Mouse (Mus musculus) liver, embryonic 13.5 days (tissue): ENCODE measurements around the gene Msgn1. TPM values are rescaled to one million over a fixed set of nuclear protein-coding genes. Genes with fewer than 3 reads are reported as not detected.

Source experiments
- ATAC-seq: fragments of 200-750 bp; cut with Nextera tagmentation; 2 replicates; pipeline ENCODE4 v1.8.0; 2017; ENCODE audit warnings: low read depth, mild to moderate bottlenecking, moderate number of reproducible peaks, moderate library complexity
- DNase-seq: peaks from one replicate; pipeline ENCODE4 v3.0.0; 2022
- H3K27ac ChIP-seq: fragments of 300-500 bp; sonication (generic); 2 replicates; pipeline ENCODE4 v1.5.1; 2015; ENCODE audit warnings: moderate library complexity, mild to moderate bottlenecking, inconsistent platforms
- H3K27me3 ChIP-seq: fragments of 300-500 bp; sonication (generic); 2 replicates; pipeline ENCODE4 v1.6.1; 2015; ENCODE audit warnings: mild to moderate bottlenecking, inconsistent platforms
- H3K36me3 ChIP-seq: fragments of 300-500 bp; sonication (generic); 2 replicates; pipeline ENCODE4 v1.6.1; 2015; ENCODE audit warnings: mild to moderate bottlenecking, inconsistent platforms
- H3K4me1 ChIP-seq: fragments of 300-500 bp; sonication (generic); replicated peaks from 2 replicates; pipeline ENCODE4 v1.6.1; 2015; ENCODE audit warnings: inconsistent platforms
- H3K4me2 ChIP-seq: fragments of 300-500 bp; sonication (generic); 2 replicates; pipeline ENCODE4 v1.6.1; 2015; ENCODE audit warnings: inconsistent platforms, mild to moderate bottlenecking, moderate library complexity
- H3K4me3 ChIP-seq: fragments of 300-500 bp; sonication (generic); replicated peaks from 2 replicates; pipeline ENCODE4 v1.5.1; 2015; ENCODE audit warnings: mild to moderate bottlenecking, inconsistent platforms
- H3K9ac ChIP-seq: fragments of 300-500 bp; sonication (generic); 2 replicates; pipeline ENCODE4 v1.6.1; 2015; ENCODE audit warnings: mild to moderate bottlenecking, inconsistent platforms
- H3K9me3 ChIP-seq: fragments of 300-500 bp; sonication (generic); replicated peaks from 2 replicates; pipeline ENCODE4 v1.6.1; 2016; ENCODE audit warnings: inconsistent platforms
- WGBS: fragments of 180-500 bp; shearing (Covaris S2); methylation state at CpG from one replicate; pipeline ENCODE4 v1.1.7; 2015; ENCODE audit not compliant: insufficient replicate concordance; 5-methylcytosine and 5-hydroxymethylcytosine counted together
- polyA plus RNA-seq: library from polyadenylated mRNA; unstranded; fragments of >200 nt; fragmentation: Nextera tagmentation; extraction: Ambion mirVana; gene quantifications from 2 replicates; pipeline ENCODE4 v1.2.1, GENCODE M21; 2015

The Msgn1 gene
- not detected in 2 replicates for polyA plus RNA-seq

GRCm38 (mm10) chr12:11208872-11209271 is at the start of gene Msgn1:
TSS of gene Msgn1 (minus strand) at chr12:11208972.
- Histone ChIP-seq H3K36me3 (no peaks in the 10 kb centered on the region), H3K9me3 (no peaks in the 10 kb centered on the region), H3K27me3 (no peaks in the 10 kb centered on the region), H3K9ac (no peak within 1 kb of the TSS), H3K4me2 (no peak within 1 kb of the TSS), H3K4me3 (no peak within 1 kb of the TSS), H3K27ac (no peak within 1 kb of the TSS), H3K4me1 (no peaks in the 10 kb centered on the region)
- ATAC-seq (no peak), DNase-seq (no peak)
- 35% methylated on average over 5 of the region's 5 CpGs for WGBS

- Histone ChIP-seq H3K4me1 (no peaks in the 10 kb centered on the region), H3K9ac (no peak overlapping the region), H3K27ac (no peak overlapping the region), H3K4me2 (no peak overlapping the region), H3K36me3 (peaks cover 63% of the 10 kb centered on the region), H3K9me3 (no peaks in the 10 kb centered on the region), H3K4me3 (no peak overlapping the region), H3K27me3 (no peaks in the 10 kb centered on the region)
- no peak for DNase-seq
- no peak for ATAC-seq
- WGBS = 74% methylated on average over 3 of the region's 3 CpGs
These were observed 41.5 kb upstream of the Msgn1 start for GRCm38 (mm10) chr12:11250322-11250721.

DNA sequence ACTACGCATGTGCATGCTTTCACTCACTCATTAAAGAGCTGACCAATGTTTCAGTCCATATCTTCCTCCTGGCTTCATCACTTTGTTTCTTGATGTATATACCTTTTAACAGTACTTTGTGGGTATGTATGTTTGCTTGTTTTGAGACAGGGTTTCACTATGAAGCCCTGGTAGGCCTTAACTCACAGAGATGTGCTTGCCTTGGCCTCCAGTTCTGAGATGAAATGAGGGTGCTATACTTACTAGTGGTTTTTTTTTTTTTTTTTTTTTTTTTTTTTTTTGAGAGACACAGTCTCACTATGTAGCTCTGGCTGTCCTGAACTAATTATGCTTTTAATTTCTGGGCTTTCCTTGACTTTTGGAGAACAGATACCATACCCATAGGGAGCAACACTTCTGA is 38.7 kb upstream of the Msgn1 start:
- no peaks in the 10 kb centered on the region for H3K4me1 ChIP-seq
- ATAC-seq (no peak), DNase-seq (no peak)
- no peaks in the 10 kb centered on the region for H3K9me3 ChIP-seq
- no peak overlapping the region for H3K27ac ChIP-seq
- H3K4me2 ChIP-seq = no peak overlapping the region
- 89% methylated on average over 1 of the region's 1 CpGs for WGBS
- H3K4me3 ChIP-seq = no peak overlapping the region
- H3K27me3 ChIP-seq = no peaks in the 10 kb centered on the region
- H3K9ac ChIP-seq = no peak overlapping the region
- H3K36me3 ChIP-seq = peaks cover 64% of the 10 kb centered on the region

DNA sequence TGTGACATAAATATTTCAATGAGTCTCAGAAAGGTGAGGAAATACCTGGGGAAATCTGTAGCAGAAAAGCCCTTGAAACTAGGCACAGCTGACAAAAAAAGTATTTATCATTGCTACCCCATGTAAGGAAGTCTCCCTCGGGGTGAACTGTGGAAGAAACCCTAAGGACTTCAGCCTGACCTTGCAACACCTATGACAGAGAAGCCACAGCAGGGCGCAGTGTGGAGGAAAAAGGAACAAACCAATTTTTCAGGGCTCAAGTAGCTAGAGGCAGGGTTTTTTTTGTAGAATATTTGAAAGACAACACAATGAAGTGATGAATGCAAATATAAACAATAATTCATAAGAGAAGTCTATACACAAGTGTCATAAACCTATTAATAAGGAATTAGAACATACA is 27.2 kb upstream of the Msgn1 start:
- Histone ChIP-seq H3K4me3 (no peak overlapping the region), H3K9me3 (no peaks in the 10 kb centered on the region), H3K36me3 (peaks cover 2% of the 10 kb centered on the region), H3K27ac (no peak overlapping the region), H3K9ac (no peak overlapping the region), H3K4me1 (no peaks in the 10 kb centered on the region), H3K4me2 (no peak overlapping the region), H3K27me3 (no peaks in the 10 kb centered on the region)
- 36% methylated on average over 2 of the region's 2 CpGs for WGBS
- no peak for ATAC-seq
- no peak for DNase-seq

DNA sequence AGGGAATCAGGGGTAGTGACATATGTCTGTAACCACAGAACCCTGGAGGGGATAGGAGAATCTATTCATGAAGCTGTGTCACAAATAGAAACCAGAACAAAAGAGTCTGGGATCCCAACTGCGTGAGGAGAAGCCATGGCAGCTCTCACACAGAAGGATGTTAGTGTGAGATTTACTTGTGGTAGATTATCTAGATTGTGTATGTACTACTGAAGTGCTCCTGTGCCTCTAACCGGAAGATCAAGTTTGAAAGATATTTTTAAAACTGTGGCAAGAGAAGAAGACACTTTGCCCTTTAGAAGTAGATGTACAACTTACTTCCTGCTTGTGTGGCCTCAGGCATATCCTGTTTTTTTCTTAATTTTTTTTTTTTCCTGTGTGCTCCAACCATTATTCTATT is 21.5 kb upstream of the Msgn1 start:
- H3K9me3 ChIP-seq = no peaks in the 10 kb centered on the region
- ATAC-seq (no peak), DNase-seq (no peak)
- 25% methylated on average over 2 of the region's 2 CpGs for WGBS
- no peak overlapping the region for H3K4me2 ChIP-seq
- no peak overlapping the region for H3K27ac ChIP-seq
- H3K9ac ChIP-seq = no peak overlapping the region
- H3K27me3 ChIP-seq = no peaks in the 10 kb centered on the region
- H3K4me1 ChIP-seq = no peaks in the 10 kb centered on the region
- H3K4me3 ChIP-seq = no peak overlapping the region
- no peaks in the 10 kb centered on the region for H3K36me3 ChIP-seq

GRCm38 (mm10) chr12:11226529-11227268 is 17.9 kb upstream of the Msgn1 start:
- WGBS = 47% methylated on average over 5 of the region's 5 CpGs
- DNase-seq (no peak), ATAC-seq (no peak)
- Histone ChIP-seq H3K27me3 (no peaks in the 10 kb centered on the region), H3K9ac (no peak overlapping the region), H3K4me3 (no peak overlapping the region), H3K9me3 (no peaks in the 10 kb centered on the region), H3K27ac (no peak overlapping the region), H3K4me1 (no peaks in the 10 kb centered on the region), H3K4me2 (no peak overlapping the region), H3K36me3 (no peaks in the 10 kb centered on the region)

GRCm38 (mm10) chr12:11226123-11226522 is 17.4 kb upstream of the Msgn1 start:
- WGBS = 35% methylated on average over 1 of the region's 1 CpGs
- no peak for DNase-seq
- no peaks in the 10 kb centered on the region for H3K36me3 ChIP-seq

GRCm38 (mm10) chr12:11224722-11225121 is 15.9 kb upstream of the Msgn1 start:
- no peak overlapping the region for H3K9ac ChIP-seq
- H3K27me3 ChIP-seq = no peaks in the 10 kb centered on the region
- 28% methylated on average over 5 of the region's 5 CpGs for WGBS
- no peaks in the 10 kb centered on the region for H3K36me3 ChIP-seq
- no peak for DNase-seq
- H3K4me1 ChIP-seq = no peaks in the 10 kb centered on the region
- H3K27ac ChIP-seq = no peak overlapping the region
- H3K4me2 ChIP-seq = no peak overlapping the region
- H3K4me3 ChIP-seq = no peak overlapping the region
- H3K9me3 ChIP-seq = no peaks in the 10 kb centered on the region
- ATAC-seq = no peak

More at GRCm38 (mm10) chr12:11226123-11226522, 17.4 kb upstream of the Msgn1 start:
- no peaks in the 10 kb centered on the region for H3K9me3 ChIP-seq
- H3K9ac ChIP-seq = no peak overlapping the region
- no peaks in the 10 kb centered on the region for H3K4me1 ChIP-seq
- ATAC-seq = no peak
- no peak overlapping the region for H3K4me2 ChIP-seq
- H3K4me3 ChIP-seq = no peak overlapping the region
- no peaks in the 10 kb centered on the region for H3K27me3 ChIP-seq
- H3K27ac ChIP-seq = no peak overlapping the region

GRCm38 (mm10) chr12:11223090-11223489 is 14.3 kb upstream of the Msgn1 start:
- H3K27ac ChIP-seq = no peak overlapping the region
- no peaks in the 10 kb centered on the region for H3K36me3 ChIP-seq
- ATAC-seq (no peak), DNase-seq (no peak)
- H3K4me2 ChIP-seq = no peak overlapping the region
- H3K4me3 ChIP-seq = no peak overlapping the region
- H3K9ac ChIP-seq = no peak overlapping the region
- H3K9me3 ChIP-seq = no peaks in the 10 kb centered on the region
- 59% methylated on average over 10 of the region's 10 CpGs for WGBS
- H3K27me3 ChIP-seq = no peaks in the 10 kb centered on the region
- no peaks in the 10 kb centered on the region for H3K4me1 ChIP-seq

DNA sequence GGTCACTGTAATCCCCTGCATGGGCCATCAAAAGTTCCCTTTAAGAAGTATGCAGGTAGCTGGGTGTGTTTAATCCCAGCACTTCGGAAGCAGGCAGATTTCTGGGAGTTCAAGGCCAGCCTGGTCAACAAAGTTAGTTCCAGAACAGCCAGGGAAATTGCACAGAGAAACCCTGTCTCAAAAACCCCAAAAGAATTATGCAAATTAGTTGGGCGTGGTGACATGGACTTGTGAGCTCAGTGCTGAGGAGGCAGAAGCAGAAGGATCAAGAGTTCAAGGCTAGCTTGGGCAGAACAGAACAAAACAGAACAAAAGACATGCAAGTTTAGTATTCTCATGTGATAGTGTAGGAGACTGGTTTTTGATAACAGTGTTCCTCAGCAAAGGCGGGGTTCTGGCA is 13.8 kb upstream of the Msgn1 start:
- WGBS = 51% methylated on average over 3 of the region's 3 CpGs
- DNase-seq = no peak
- H3K9me3 ChIP-seq = no peaks in the 10 kb centered on the region

DNA sequence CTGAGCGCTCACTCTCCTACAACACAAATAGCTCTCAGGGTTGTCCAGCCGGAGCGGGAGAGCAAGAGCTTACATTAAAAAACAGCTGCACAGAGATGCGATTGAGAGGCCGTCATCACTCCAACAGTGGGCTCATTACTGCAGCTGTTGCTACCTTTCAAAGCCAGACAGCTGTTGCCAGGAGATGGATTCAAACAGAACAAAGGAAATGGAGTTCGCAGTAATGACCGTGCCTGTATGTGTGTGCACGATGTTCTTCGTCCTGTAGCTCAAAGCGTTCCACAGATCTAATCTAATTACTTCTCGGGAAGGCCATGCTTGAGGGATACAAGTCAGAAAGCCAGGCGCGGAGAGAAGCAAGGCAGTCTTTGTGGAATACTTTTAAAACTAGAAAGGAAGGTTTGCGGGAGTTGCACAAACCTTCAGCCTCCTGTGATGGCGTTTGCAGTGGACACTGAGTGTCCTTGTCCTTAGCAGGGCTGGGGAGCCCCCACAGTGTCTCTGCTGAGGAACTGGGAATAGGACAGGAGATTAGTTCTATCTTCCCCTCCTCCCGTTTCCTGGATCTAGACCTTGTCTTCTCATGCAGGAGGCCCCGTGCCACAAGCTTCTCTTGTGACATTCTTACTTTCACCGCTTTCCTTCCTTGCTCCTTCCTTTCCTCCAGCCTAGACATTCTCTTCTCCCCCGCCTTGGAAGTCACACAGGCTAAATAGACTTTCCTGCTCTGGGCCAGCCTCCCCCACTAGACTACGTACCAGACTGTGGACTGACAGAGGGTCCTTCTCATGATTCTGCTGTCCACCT is 13.0 kb upstream of the Msgn1 start:
- no peak for DNase-seq
- WGBS = 65% methylated on average over 20 of the region's 20 CpGs
- ATAC-seq = no peak

More for the DNA sequence above, 13.8 kb upstream of the Msgn1 start:
- Histone ChIP-seq H3K4me3 (no peak overlapping the region), H3K27me3 (no peaks in the 10 kb centered on the region), H3K4me2 (no peak overlapping the region), H3K36me3 (no peaks in the 10 kb centered on the region), H3K27ac (no peak overlapping the region), H3K4me1 (no peaks in the 10 kb centered on the region), H3K9ac (no peak overlapping the region)
- no peak for ATAC-seq

More for the DNA sequence above, 13.0 kb upstream of the Msgn1 start:
- H3K27me3 ChIP-seq = no peaks in the 10 kb centered on the region
- no peaks in the 10 kb centered on the region for H3K36me3 ChIP-seq
- no peaks in the 10 kb centered on the region for H3K4me1 ChIP-seq
- no peak overlapping the region for H3K4me3 ChIP-seq
- no peaks in the 10 kb centered on the region for H3K9me3 ChIP-seq
- H3K27ac ChIP-seq = no peak overlapping the region
- H3K4me2 ChIP-seq = no peak overlapping the region
- no peak overlapping the region for H3K9ac ChIP-seq
